Mouse (Mus musculus): Measurements from ENCODE around the gene Lin28b.

Gene Lin28b

DNA sequence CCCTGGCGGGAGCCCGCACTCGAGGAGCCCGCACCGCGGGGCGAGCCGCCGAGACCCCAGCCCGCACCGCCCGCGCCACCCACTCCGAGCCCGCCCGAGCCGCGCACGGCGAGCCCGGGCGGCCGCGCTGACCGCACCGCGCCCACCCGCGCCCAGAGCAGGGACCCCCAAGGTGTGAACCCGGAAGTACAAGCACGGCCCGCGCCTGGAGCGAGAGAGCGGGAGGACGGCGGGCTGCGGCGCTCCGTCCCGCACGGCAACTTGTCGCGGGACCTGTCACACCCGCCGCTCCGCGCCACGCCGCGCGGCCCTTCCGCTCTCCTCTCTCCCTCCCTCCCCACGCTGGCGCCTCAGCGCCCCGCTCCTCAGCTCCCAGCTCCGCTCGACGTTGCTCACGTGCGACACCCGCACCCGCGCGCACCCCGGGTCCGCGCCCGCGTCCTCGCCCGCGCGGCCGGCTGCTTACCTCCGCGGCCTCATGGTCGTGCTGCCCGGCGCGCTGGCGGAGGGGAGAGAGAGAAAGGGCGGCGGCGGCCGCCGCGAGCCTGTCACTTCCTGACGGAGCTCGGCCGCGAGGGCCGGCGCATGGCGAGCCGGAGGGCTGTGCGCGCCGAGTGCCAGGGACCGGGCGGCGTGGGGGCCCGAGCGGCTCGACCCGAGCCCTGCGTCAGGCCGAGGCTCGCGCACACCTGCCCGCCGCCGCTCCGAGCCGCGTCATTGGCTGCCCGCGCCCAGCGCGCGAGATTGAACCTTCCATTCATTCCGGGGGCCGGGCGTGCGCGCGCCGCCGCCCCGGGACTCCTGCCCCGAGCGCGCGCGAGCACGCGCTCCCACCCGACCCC, at the start of gene Lin28b:
Gene Lin28b, minus strand, starts transcription at position 635 of the 842 bp plus-strand sequence.
- DNase-seq, result peak; percentile 68

GRCm38 (mm10) chr10:45511764-45512163, 25.6 kb upstream of the Lin28b start:
- DNase-seq, result no peak

GRCm38 (mm10) chr10:45510662-45511061, 24.5 kb upstream of the Lin28b start:
- no peak for DNase-seq

DNA sequence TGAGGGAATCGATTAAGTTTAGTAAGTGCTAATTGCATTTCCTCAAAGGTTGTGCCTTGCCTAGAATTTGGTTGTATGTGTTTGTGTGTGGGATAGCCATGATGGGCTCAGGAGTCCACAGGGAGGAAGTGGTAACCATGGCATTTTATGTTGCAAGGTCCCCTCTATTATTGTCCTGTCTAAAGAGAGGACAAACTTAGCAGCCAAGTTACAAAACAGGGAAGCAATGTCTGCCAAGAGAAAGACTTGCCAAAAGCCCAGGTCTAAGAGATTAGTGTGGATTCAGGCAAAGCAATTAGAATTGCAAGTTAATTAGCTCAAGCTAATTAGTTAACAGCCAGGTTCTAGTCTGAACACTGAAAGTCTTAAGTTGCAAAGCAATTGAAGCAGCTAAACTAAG, 14.1 kb upstream of the Lin28b start:
- no peak for DNase-seq

GRCm38 (mm10) chr10:45486603-45486946, 380 bp upstream of the Lin28b start:
- peak; percentile 36 for DNase-seq

GRCm38 (mm10) chr10:45485226-45485760, 902 bp downstream of the Lin28b start:
- DNase-seq, result no peak

DNA sequence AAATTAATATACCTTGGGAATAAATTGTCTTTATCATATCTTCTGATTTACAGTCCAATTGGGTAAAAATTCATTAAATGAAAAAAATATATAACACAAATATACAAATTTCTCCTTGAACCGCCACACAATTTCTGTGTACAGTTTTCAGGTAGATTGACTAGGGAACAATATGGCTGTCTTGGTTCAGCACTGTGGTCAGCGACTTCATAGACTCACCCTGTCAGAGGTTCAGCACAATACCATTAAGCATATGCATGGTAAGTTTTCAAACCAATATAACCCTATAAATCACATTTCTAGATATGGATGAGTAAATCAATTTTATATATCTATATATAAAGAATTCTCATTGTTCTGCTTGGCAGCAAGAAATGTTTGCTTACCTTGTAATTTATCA, 3.0 kb downstream of the Lin28b start:
- DNase-seq, result no peak

- no peak for DNase-seq
These were observed 12.4 kb downstream of the Lin28b start for GRCm38 (mm10) chr10:45473663-45474333.

GRCm38 (mm10) chr10:45473143-45473484, 13.1 kb downstream of the Lin28b start:
- no peak for DNase-seq

GRCm38 (mm10) chr10:45472431-45473142, 13.6 kb downstream of the Lin28b start:
- DNase-seq, result no peak

DNA sequence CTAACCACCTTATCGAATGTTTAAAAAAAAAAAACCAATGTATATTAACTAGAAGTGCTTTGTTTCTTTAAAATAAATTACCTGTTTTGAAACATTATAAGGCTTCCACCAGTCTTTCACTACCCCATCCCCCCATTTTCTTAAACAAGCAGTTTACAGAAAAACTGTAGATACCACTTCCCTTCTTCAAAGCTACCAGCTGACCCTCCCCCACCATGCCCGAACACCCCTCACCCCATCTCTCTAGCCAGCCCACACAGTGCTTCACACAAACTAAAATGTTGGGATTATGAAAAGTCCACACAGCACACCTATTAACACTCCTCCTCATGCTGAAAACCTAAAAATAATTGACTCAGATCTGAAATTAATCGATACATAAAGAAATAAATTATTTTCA, 14.9 kb downstream of the Lin28b start:
- DNase-seq, result no peak

DNA sequence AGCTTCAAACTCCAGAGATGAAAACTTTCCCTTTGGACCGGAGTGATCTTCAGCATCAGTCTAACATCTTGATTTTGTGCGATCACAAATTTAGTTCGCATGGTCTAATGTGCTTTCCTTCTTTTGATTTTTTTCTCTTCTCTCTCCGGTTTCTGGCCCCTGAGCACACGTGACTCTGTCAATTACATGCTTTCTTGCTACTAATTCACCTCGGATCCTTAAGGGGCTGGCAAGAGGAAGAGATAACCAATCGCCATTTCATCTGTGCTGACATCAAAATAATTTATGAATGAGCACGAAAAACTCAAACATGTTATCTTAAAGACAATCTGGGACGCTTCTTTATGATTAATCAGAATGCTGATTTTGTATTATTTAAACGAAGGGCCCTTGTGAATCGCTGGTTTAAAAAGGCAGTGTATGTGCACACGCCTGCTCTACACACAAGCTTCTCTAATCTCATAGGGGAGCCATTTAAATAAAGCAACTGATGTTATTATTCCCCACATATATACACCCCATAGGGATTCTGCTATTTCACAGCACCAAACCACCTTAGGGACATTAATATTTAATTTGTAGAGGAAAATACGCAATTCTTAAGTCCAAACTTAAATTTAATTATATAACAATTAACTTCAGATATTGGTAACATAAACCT, 16.0 kb downstream of the Lin28b start:
- DNase-seq, result no peak

- DNase-seq, result no peak
These were observed 16.9 kb downstream of the Lin28b start for GRCm38 (mm10) chr10:45469027-45469996.

GRCm38 (mm10) chr10:45468180-45468915, 17.8 kb downstream of the Lin28b start:
- DNase-seq, result no peak

DNA sequence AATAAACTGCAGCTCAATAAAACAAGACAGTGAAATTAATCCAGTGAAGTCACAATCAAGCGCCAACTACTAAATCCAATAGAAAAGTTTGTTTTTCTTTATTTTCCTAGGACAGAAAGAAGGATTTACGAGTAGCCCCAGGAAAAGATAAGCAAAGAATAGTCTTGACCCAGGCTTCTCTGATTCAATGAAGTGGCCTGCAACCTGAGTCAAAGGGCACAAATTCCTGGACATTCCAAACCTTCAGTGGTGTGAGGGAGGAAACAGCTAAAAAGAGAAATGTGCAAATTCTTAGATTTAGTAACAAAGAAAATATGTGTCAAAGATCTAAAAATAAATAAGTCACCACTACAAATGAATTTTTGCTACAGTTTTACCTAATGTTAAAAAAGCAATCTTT, 27.6 kb downstream of the Lin28b start:
- DNase-seq, result no peak

- DNase-seq, result no peak
These were observed 28.1 kb downstream of the Lin28b start for GRCm38 (mm10) chr10:45458074-45458473.

DNA sequence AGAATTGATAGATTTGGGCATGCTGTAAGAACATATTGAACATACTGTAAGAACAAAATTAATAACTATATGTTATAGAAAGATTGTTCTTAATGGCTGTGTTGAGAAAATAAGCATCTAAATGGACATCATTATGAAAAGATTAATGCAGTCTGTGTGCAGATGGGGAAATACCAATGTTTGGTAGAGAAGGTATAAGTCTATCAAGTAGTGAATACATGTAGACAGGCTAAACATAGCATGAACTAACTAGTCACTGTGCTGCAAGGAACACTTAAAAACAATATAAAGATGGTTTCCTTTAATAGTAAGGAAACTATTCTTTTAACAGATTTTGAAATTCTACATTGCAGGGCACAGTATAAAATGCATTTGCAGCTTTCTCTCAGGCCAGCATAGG, 39.6 kb downstream of the Lin28b start:
- no peak for DNase-seq

- DNase-seq, result no peak
These were observed 40.0 kb downstream of the Lin28b start for GRCm38 (mm10) chr10:45446215-45446614.

GRCm38 (mm10) chr10:45422372-45422771, 63.8 kb downstream of the Lin28b start:
- no peak for DNase-seq

- DNase-seq, result no peak
These were observed 74.1 kb downstream of the Lin28b start for GRCm38 (mm10) chr10:45412144-45412543.

DNA sequence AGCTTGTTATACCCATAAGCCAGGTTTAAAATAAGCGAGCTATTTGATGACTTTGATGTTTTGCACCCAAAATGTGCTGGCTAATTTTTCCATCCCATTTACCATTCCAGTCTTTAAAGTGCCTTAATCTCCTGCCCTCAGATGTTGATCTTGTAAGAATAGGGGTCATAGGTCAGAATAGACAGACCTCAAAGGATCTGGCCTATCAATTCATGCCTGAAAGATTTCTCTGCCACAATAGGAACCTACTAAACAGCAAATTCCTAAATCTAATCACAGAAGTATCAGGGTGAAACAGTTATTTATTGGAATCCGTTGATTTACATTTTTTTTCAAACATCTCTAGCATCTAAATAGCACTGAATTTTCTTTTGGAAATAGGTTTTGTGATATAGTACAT, 74.5 kb downstream of the Lin28b start:
- no peak for DNase-seq

Measured in right cerebral cortex, postnatal 25 days (tissue).